Mouse (Mus musculus) thymus, adult 2 months (tissue): Measurements from ENCODE around the gene Grin3b.

Experiments used
- CTCF ChIP-seq: fragments of 200-500 bp; IDR thresholded peaks from 2 replicates; pipeline ENCODE4 v1.5.1; 2012; ENCODE audit warnings: mild to moderate bottlenecking, control low read depth, low read length, moderate library complexity, borderline replicate concordance; ENCODE audit not compliant: control insufficient read depth, poor library complexity, insufficient read depth; ENCODE audit errors: extremely low read depth
- POLR2A ChIP-seq: fragments of 200-500 bp; IDR thresholded peaks from 2 replicates; pipeline ENCODE4 v1.6.1; 2012; ENCODE audit warnings: mild to moderate bottlenecking, low read length, control low read depth, moderate library complexity; ENCODE audit not compliant: control insufficient read depth, poor library complexity, insufficient read depth; ENCODE audit errors: extremely low read depth

GRCm38 (mm10) chr10:79984195-79984816, 13.8 kb downstream of the Grin3b start, which contains the start of gene Tmem259:
- peak; percentile 29 for TF ChIP-seq POLR2A
- TF ChIP-seq CTCF, result no peak; the same call in 1 of the 2 replicates
